Mouse (Mus musculus) embryonic fibroblast, embryonic 13.5 days (primary cell): ENCODE results near the gene Rgs6.

Experiments used
- CTCF ChIP-seq: IDR thresholded peaks from 2 replicates; pipeline ENCODE4 v1.5.1; 2011; ENCODE audit warnings: mild to moderate bottlenecking, control low read depth, low read length, moderate library complexity, borderline replicate concordance; ENCODE audit not compliant: insufficient read depth
- POLR2A ChIP-seq: IDR thresholded peaks from 2 replicates; pipeline ENCODE4 v1.6.1; 2011; ENCODE audit warnings: low read depth, mild to moderate bottlenecking, control low read depth, low read length, moderate library complexity

GRCm38 (mm10) chr12:83178770-83179169 is 590.7 kb downstream of the Rgs6 start:
- TF ChIP-seq CTCF (no peak), POLR2A (no peak)
